10 mouse cellular contexts compared by ENCODE assay signal in the genomic region with DNA sequence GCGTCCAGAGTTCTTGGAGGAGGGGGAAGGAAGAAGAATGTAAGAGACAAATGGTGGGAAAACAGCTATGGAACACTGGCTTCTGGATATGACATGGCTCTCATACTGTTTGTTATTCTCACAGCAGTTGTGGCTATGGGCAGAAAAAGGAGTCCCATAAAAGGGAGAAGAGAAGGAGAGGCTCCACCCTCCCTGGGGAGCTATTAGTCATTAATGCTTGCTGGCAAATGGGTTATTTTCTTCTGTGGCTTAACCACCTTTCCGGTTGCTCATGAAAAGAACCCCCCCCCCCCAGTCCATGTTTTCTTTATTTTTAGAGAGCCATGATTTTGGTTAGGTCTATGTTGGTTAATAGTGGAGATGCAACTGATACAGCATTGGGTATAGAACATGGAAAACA.
"Had no signal": no experiment of that assay in that cellular context is flagged by ENCODE, and none has a peak within 500 bp of the region (broad histone marks: within the 10 kb centered on the region; RNA-seq: fewer than 3 reads in every experiment).

No protein-coding gene starts in this region.

- DNase-seq: gastrocnemius, postnatal 14 days; heart, adult 2 months; heart, postnatal 14 days; heart, postnatal 4 days; kidney, adult 18-20 months; kidney, adult 8-10 months; kidney, postnatal 10 days; kidney, postnatal 25 days; kidney, postnatal 4 days; left cerebral cortex, postnatal 4 days had no signal
